Mouse (Mus musculus): ENCODE measurements around the gene Bak1. TPM values are rescaled to one million over a fixed set of nuclear protein-coding genes. Genes with fewer than 3 reads are reported as not detected.

The Bak1 gene
- polyA plus RNA-seq, 1 experiment: 50.3 TPM

- Histone ChIP-seq H3K4me3 (ENCODE audit: extremely low read depth, insufficient read depth, insufficient read length) (no peak overlapping the region), H3K36me3 (ENCODE audit: control insufficient read depth, insufficient read depth, low read length) (no peaks in the 10 kb centered on the region), H3K27ac (ENCODE audit: insufficient read depth, low read length) (no peak overlapping the region), H3K27me3 (ENCODE audit: control insufficient read depth, insufficient read depth, low read length) (no peaks in the 10 kb centered on the region), H3K4me1 (ENCODE audit: control insufficient read depth, insufficient read depth, insufficient read length) (peaks cover 32% of the 10 kb centered on the region)
- TF ChIP-seq POLR2A (IDR thresholded peaks at IDR 0.05; ENCODE audit: low read depth, low read length) (no peak), CTCF (IDR thresholded peaks at IDR 0.05; ENCODE audit: extremely low read depth, insufficient read depth, insufficient read length, insufficient replicate concordance) (no peak)
- DNase-seq (ENCODE audit: low read depth in 1 of 2, low spot score in 2 of 2): no peak
- WGBS: 93% methylated on average over 6 of the region's 6 CpGs
Observed at GRCm38 (mm10) chr17:27045164-27045563, 16.4 kb upstream of the Bak1 start.

DNA sequence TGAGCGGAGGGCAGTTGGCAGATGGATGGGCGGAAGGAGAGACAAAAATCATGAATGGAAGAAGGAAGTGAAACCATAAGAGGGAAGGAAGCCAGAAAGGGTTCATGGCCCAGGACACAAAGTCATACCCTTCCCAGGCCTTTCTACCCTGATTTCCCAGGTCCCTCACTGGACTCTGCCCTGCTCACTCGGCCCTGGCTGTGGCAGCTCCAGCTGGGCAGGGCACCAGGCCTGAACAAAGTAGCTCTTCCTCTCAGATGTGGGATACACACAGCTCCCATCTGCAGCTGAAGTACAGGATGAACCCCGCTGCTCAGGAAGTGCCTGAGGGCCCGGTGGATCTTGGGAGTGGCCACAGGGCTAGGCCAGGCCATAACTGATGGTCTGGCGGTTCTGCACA is 14.0 kb upstream of the Bak1 start:
- 17% methylated on average over 6 of the region's 6 CpGs for WGBS
- Histone ChIP-seq H3K4me1 (ENCODE audit: control insufficient read depth, insufficient read depth, insufficient read length) (peaks cover 35% of the 10 kb centered on the region), H3K27ac (ENCODE audit: insufficient read depth, low read length) (peak overlapping the region; percentile 82), H3K27me3 (ENCODE audit: control insufficient read depth, insufficient read depth, low read length) (no peaks in the 10 kb centered on the region), H3K36me3 (ENCODE audit: control insufficient read depth, insufficient read depth, low read length) (no peaks in the 10 kb centered on the region), H3K4me3 (ENCODE audit: extremely low read depth, insufficient read depth, insufficient read length) (no peak overlapping the region)
- TF ChIP-seq POLR2A (IDR thresholded peaks at IDR 0.05; ENCODE audit: low read depth, low read length) (no peak), CTCF (IDR thresholded peaks at IDR 0.05; ENCODE audit: extremely low read depth, insufficient read depth, insufficient read length, insufficient replicate concordance) (no peak)
- no peak for DNase-seq (ENCODE audit: low read depth in 1 of 2, low spot score in 2 of 2)

DNA sequence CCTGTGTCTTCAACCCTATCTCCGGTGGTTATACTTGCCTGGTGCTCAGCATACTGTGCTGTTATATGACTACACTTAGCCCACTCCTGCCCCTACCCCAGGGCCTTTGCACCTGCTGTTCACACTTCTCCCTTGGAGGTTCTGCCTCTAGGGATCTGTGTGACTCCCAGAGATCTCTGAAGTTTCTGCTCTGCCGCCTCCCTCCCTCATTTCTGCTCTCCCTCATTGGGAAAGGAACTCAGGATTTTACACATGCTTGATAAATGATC is 12.9 kb upstream of the Bak1 start:
- Histone ChIP-seq H3K4me1 (ENCODE audit: control insufficient read depth, insufficient read depth, insufficient read length) (peaks cover 35% of the 10 kb centered on the region), H3K36me3 (ENCODE audit: control insufficient read depth, insufficient read depth, low read length) (no peaks in the 10 kb centered on the region), H3K27me3 (ENCODE audit: control insufficient read depth, insufficient read depth, low read length) (no peaks in the 10 kb centered on the region), H3K27ac (ENCODE audit: insufficient read depth, low read length) (peak overlapping the region; percentile 76), H3K4me3 (ENCODE audit: extremely low read depth, insufficient read depth, insufficient read length) (no peak overlapping the region)
- DNase-seq (ENCODE audit: low read depth in 1 of 2, low spot score in 2 of 2): peak in 1 of 2 experiments; percentile 49
- WGBS: 48% methylated on average over 2 of the region's 2 CpGs
- TF ChIP-seq CTCF (IDR thresholded peaks at IDR 0.05; ENCODE audit: extremely low read depth, insufficient read depth, insufficient read length, insufficient replicate concordance): no peak
- TF ChIP-seq POLR2A (IDR thresholded peaks at IDR 0.05; ENCODE audit: low read depth, low read length): no peak

- WGBS: 42% methylated on average over 11 of the region's 13 CpGs
- peak overlapping the region; percentile 76 for H3K27ac ChIP-seq (ENCODE audit: insufficient read depth, low read length)
- no peak for DNase-seq (ENCODE audit: low read depth in 1 of 2, low spot score in 2 of 2)
- peaks cover 35% of the 10 kb centered on the region for H3K4me1 ChIP-seq (ENCODE audit: control insufficient read depth, insufficient read depth, insufficient read length)
- H3K27me3 ChIP-seq (ENCODE audit: control insufficient read depth, insufficient read depth, low read length): no peaks in the 10 kb centered on the region
- H3K4me3 ChIP-seq (ENCODE audit: extremely low read depth, insufficient read depth, insufficient read length): no peak overlapping the region
- no peaks in the 10 kb centered on the region for H3K36me3 ChIP-seq (ENCODE audit: control insufficient read depth, insufficient read depth, low read length)
- TF ChIP-seq POLR2A (IDR thresholded peaks at IDR 0.05; ENCODE audit: low read depth, low read length): no peak
Observed at GRCm38 (mm10) chr17:27041046-27041786, 12.4 kb upstream of the Bak1 start.

DNA sequence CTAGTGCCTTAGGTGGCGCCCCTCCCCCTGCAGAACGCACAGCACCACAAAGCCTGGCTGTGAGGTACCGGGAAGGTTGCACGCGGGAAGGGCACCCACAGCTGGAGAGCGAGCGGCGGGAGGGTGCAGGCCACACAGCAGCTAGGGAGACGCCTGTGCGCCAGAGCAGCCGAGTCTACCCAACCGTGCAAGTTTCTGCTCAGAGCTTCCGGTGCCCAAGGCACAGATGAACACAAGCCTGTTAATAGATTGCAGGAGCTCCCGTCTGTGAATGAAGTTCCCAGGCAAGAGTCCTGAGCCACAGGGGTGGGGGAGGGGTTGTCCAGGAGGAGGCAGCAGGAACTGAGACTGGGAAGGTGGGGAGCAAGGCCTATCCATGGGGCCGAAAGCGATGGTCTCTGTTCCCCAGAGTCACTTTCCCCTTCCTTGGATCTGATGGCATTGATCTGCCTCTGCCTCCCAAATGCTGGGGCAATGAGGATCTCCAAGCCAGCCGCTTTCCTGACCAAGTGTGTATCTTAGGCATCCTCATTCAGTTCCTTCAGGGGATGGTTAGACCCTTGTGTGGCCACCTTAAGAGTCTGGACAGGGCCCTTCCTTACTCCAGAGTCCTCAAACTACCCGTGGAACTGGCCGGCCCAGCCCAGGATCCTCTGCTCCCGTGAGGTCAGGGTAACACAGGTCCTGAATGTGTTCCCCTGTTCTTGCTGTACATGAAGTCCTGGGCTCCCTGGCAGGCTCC is 11.7 kb upstream of the Bak1 start:
- DNase-seq (ENCODE audit: low read depth in 1 of 2, low spot score in 2 of 2): peak in 1 of 2 experiments; percentile 57
- TF ChIP-seq CTCF (IDR thresholded peaks at IDR 0.05; ENCODE audit: extremely low read depth, insufficient read depth, insufficient read length, insufficient replicate concordance) (no peak), POLR2A (IDR thresholded peaks at IDR 0.05; ENCODE audit: low read depth, low read length) (no peak)
- 27% methylated on average over 20 of the region's 20 CpGs for WGBS
- H3K4me3 ChIP-seq (ENCODE audit: extremely low read depth, insufficient read depth, insufficient read length): peak overlapping the region; percentile 28; the same call in 1 of the 2 replicates
- H3K4me1 ChIP-seq (ENCODE audit: control insufficient read depth, insufficient read depth, insufficient read length): peaks cover 35% of the 10 kb centered on the region
- no peaks in the 10 kb centered on the region for H3K36me3 ChIP-seq (ENCODE audit: control insufficient read depth, insufficient read depth, low read length)
- H3K27ac ChIP-seq (ENCODE audit: insufficient read depth, low read length): peak overlapping the region; percentile 7; the same call in 1 of the 2 replicates
- H3K27me3 ChIP-seq (ENCODE audit: control insufficient read depth, insufficient read depth, low read length): no peaks in the 10 kb centered on the region

GRCm38 (mm10) chr17:27039432-27040102 is 10.8 kb upstream of the Bak1 start:
- Histone ChIP-seq H3K4me1 (ENCODE audit: control insufficient read depth, insufficient read depth, insufficient read length) (peaks cover 35% of the 10 kb centered on the region), H3K27me3 (ENCODE audit: control insufficient read depth, insufficient read depth, low read length) (no peaks in the 10 kb centered on the region), H3K36me3 (ENCODE audit: control insufficient read depth, insufficient read depth, low read length) (no peaks in the 10 kb centered on the region), H3K4me3 (ENCODE audit: extremely low read depth, insufficient read depth, insufficient read length) (no peak overlapping the region), H3K27ac (ENCODE audit: insufficient read depth, low read length) (no peak overlapping the region)
- TF ChIP-seq POLR2A (IDR thresholded peaks at IDR 0.05; ENCODE audit: low read depth, low read length) (no peak), CTCF (IDR thresholded peaks at IDR 0.05; ENCODE audit: extremely low read depth, insufficient read depth, insufficient read length, insufficient replicate concordance) (no peak)
- WGBS: 69% methylated on average over 10 of the region's 10 CpGs
- no peak for DNase-seq (ENCODE audit: low read depth in 1 of 2, low spot score in 2 of 2)
